Mouse (Mus musculus) neural tube, embryonic 11.5 days (tissue): ENCODE measurements around the gene Dda1. TPM values are rescaled to one million over a fixed set of nuclear protein-coding genes. Genes with fewer than 3 reads are reported as not detected.

Experiments used
- ATAC-seq: fragments of 200-750 bp; cut with Nextera tagmentation; 2 replicates; pipeline ENCODE4 v1.8.0; 2017; ENCODE audit warnings: moderate number of reproducible peaks, mild to moderate bottlenecking, moderate TSS enrichment, moderate library complexity; ENCODE audit not compliant: insufficient read depth, low FRiP score, low TSS enrichment
- DNase-seq: peaks from one replicate; pipeline ENCODE4 v3.0.0-alpha.2; 2015; ENCODE audit warnings: low spot score
- H3K27ac ChIP-seq: fragments of 300-500 bp; sonication (generic); 2 replicates; pipeline ENCODE4 v1.5.1; 2014; ENCODE audit warnings: low read depth, mild to moderate bottlenecking, low read length
- H3K27me3 ChIP-seq: fragments of 300-500 bp; sonication (generic); 2 replicates; pipeline ENCODE4 v1.6.1; 2014; ENCODE audit warnings: mild to moderate bottlenecking, low read length, mixed read lengths; ENCODE audit not compliant: control insufficient read depth, insufficient read depth
- H3K36me3 ChIP-seq: fragments of 300-500 bp; sonication (generic); 2 replicates; pipeline ENCODE4 v1.6.1; 2014; ENCODE audit warnings: mild to moderate bottlenecking, low read length, moderate library complexity, mixed read lengths; ENCODE audit not compliant: control insufficient read depth, insufficient read depth
- H3K4me1 ChIP-seq: fragments of 300-500 bp; sonication (generic); 2 replicates; pipeline ENCODE4 v1.6.1; 2014; ENCODE audit warnings: low read length, mixed read lengths; ENCODE audit not compliant: control insufficient read depth, insufficient read depth
- H3K4me2 ChIP-seq: fragments of 300-500 bp; sonication (generic); 2 replicates; pipeline ENCODE4 v1.6.1; 2014; ENCODE audit warnings: low read depth, mild to moderate bottlenecking, moderate library complexity
- H3K4me3 ChIP-seq: fragments of 300-500 bp; sonication (generic); 2 replicates; pipeline ENCODE4 v1.5.1; 2014; ENCODE audit warnings: low read depth, low read length
- H3K9ac ChIP-seq: fragments of 300-500 bp; sonication (generic); 2 replicates; pipeline ENCODE4 v1.6.1; 2014; ENCODE audit warnings: mild to moderate bottlenecking, low read length
- H3K9me3 ChIP-seq: fragments of 300-500 bp; sonication (generic); 2 replicates; pipeline ENCODE4 v1.6.1; 2016; ENCODE audit warnings: low read length; ENCODE audit not compliant: control insufficient read depth
- WGBS: fragments of 180-500 bp; shearing (Covaris S2); extraction: QIAGEN DNeasy Blood & Tissue Kit; methylation state at CpG from one replicate; pipeline ENCODE4 v1.1.7; 2014; 5-methylcytosine and 5-hydroxymethylcytosine counted together
- polyA plus RNA-seq: library from polyadenylated mRNA; unstranded; fragments of >200 nt; fragmentation: Nextera tagmentation; extraction: Ambion mirVana; gene quantifications from 2 replicates; pipeline ENCODE4 v1.2.1, GENCODE M21; 2014

Dda1 gene
- polyA plus RNA-seq, 1 experiment from 2014 or later = 170 TPM

GRCm38 (mm10) chr8:71495811-71496210, 26.8 kb downstream of the Dda1 start:
- no peak overlapping the region for H3K4me3 ChIP-seq
- no peak overlapping the region for H3K27ac ChIP-seq
- no peaks in the 10 kb centered on the region for H3K27me3 ChIP-seq
- no peaks in the 10 kb centered on the region for H3K9me3 ChIP-seq
- WGBS = 92% methylated on average over 5 of the region's 5 CpGs
- ATAC-seq (no peak), DNase-seq (no peak)
- H3K4me2 ChIP-seq = no peak overlapping the region
- no peak overlapping the region for H3K9ac ChIP-seq
- H3K36me3 ChIP-seq = peaks cover 8% of the 10 kb centered on the region
- peaks cover 9% of the 10 kb centered on the region for H3K4me1 ChIP-seq

DNA sequence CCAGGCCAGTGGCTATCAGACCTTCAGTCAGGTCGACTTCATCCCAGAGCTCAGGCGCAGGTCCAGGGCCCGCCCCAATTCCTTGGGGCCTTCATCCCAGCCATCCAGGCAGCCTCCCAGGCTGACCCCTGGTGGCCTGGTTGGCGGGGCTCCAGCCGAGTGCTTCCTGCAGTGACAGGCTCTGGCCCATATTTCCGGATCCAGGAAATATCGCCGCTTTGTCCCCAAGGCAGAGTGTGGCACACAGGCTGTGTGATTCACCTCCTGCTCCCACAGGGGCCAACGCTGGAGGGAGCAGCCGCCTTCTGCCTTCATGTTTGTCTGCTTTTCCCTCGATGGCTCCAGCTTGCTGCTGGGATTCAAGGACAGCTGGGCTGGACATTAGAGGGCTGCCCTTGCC, 27.5 kb downstream of the Dda1 start:
- H3K4me3 ChIP-seq = no peak overlapping the region
- WGBS = 53% methylated on average over 11 of the region's 11 CpGs
- ATAC-seq (no peak), DNase-seq (no peak)
- no peak overlapping the region for H3K4me2 ChIP-seq
- no peak overlapping the region for H3K27ac ChIP-seq
- no peaks in the 10 kb centered on the region for H3K9me3 ChIP-seq
- peaks cover 8% of the 10 kb centered on the region for H3K36me3 ChIP-seq
- no peak overlapping the region for H3K9ac ChIP-seq
- H3K27me3 ChIP-seq = no peaks in the 10 kb centered on the region
- peaks cover 9% of the 10 kb centered on the region for H3K4me1 ChIP-seq

GRCm38 (mm10) chr8:71497077-71497645, 28.2 kb downstream of the Dda1 start:
- 92% methylated on average over 1 of the region's 1 CpGs for WGBS
- H3K4me2 ChIP-seq = no peak overlapping the region
- ATAC-seq (no peak), DNase-seq (no peak)
- H3K4me3 ChIP-seq = no peak overlapping the region
- no peaks in the 10 kb centered on the region for H3K9me3 ChIP-seq
- H3K9ac ChIP-seq = no peak overlapping the region
- no peak overlapping the region for H3K27ac ChIP-seq
- no peaks in the 10 kb centered on the region for H3K27me3 ChIP-seq
- H3K36me3 ChIP-seq = peaks cover 3% of the 10 kb centered on the region
- H3K4me1 ChIP-seq = peaks cover 9% of the 10 kb centered on the region

- peaks cover 9% of the 10 kb centered on the region for H3K4me1 ChIP-seq
- peaks cover 2% of the 10 kb centered on the region; the same call in 1 of the 2 replicates for H3K36me3 ChIP-seq
- H3K9me3 ChIP-seq = no peaks in the 10 kb centered on the region
- ATAC-seq (no peak), DNase-seq (no peak)
- no peak overlapping the region for H3K4me3 ChIP-seq
- no peak overlapping the region for H3K4me2 ChIP-seq
- no peaks in the 10 kb centered on the region for H3K27me3 ChIP-seq
- 29% methylated on average over 11 of the region's 15 CpGs for WGBS
- peak overlapping the region; percentile 5; the same call in 1 of the 2 replicates for H3K9ac ChIP-seq
- peak overlapping the region; percentile 31; the same call in 1 of the 2 replicates for H3K27ac ChIP-seq
Observed at GRCm38 (mm10) chr8:71497881-71498501, 29.0 kb downstream of the Dda1 start.

DNA sequence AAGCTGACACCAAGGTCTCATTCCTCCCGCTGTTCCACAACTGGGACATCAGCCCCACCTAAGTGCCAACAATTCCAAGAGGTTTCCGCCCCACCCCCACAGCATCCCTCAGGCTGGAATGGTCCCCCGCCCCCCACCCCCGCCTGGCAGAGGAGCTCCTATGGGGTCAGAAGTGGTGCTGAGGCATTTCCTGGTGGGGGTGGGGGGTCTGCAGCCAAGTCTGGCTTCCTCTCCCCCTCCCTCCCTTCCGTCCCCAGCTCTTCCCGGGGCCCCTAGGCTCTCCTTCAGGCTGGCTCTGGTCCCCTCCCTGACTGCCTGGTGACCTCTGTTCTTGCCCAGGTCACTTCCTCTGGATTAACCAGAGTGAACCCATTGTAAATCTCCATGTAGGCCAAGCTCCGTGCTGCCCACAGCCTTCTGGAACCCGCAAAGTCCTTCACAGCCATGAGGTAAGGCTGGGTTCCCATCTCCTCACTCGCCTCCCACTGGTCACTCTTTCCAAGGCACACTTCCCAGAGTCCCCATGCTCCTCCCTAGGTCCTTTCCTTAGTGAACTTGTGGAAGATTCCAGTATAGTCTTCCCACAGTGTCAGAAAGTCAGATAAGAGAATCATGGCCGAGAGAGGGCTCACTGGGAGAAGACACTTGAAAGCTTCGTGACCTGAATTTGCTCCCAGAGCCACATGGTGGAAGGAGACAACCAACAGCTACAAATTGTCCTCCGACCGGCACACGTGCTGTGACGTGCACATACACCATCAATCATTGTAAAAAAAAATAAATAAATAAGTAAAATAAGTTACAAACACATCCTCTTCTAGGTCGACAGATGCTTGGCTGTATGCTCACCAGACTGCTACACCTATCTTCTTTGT, 30.1 kb downstream of the Dda1 start:
- no peaks in the 10 kb centered on the region for H3K27me3 ChIP-seq
- ATAC-seq (no peak), DNase-seq (no peak)
- H3K4me3 ChIP-seq = no peak overlapping the region
- 33% methylated on average over 16 of the region's 16 CpGs for WGBS
- no peak overlapping the region for H3K9ac ChIP-seq
- no peak overlapping the region for H3K27ac ChIP-seq
- peaks cover 9% of the 10 kb centered on the region for H3K4me1 ChIP-seq
- no peak overlapping the region for H3K4me2 ChIP-seq
- no peaks in the 10 kb centered on the region for H3K36me3 ChIP-seq
- H3K9me3 ChIP-seq = no peaks in the 10 kb centered on the region

GRCm38 (mm10) chr8:71504349-71504748, 35.4 kb downstream of the Dda1 start:
- DNase-seq (no peak), ATAC-seq (no peak)
- no peaks in the 10 kb centered on the region for H3K36me3 ChIP-seq
- no peak overlapping the region for H3K4me3 ChIP-seq
- no peak overlapping the region for H3K9ac ChIP-seq
- H3K4me1 ChIP-seq = no peaks in the 10 kb centered on the region
- H3K4me2 ChIP-seq = no peak overlapping the region
- no peak overlapping the region for H3K27ac ChIP-seq
- 92% methylated on average over 4 of the region's 4 CpGs for WGBS
- peaks cover 31% of the 10 kb centered on the region for H3K27me3 ChIP-seq
- no peaks in the 10 kb centered on the region for H3K9me3 ChIP-seq

- Histone ChIP-seq H3K4me2 (no peak overlapping the region), H3K4me1 (no peaks in the 10 kb centered on the region), H3K9me3 (no peaks in the 10 kb centered on the region), H3K27me3 (peaks cover 31% of the 10 kb centered on the region), H3K4me3 (no peak overlapping the region), H3K27ac (no peak overlapping the region), H3K36me3 (no peaks in the 10 kb centered on the region), H3K9ac (no peak overlapping the region)
- no peak for DNase-seq
- no peak for ATAC-seq
- 95% methylated on average over 4 of the region's 4 CpGs for WGBS
Observed at GRCm38 (mm10) chr8:71505326-71505725, 36.3 kb downstream of the Dda1 start.

DNA sequence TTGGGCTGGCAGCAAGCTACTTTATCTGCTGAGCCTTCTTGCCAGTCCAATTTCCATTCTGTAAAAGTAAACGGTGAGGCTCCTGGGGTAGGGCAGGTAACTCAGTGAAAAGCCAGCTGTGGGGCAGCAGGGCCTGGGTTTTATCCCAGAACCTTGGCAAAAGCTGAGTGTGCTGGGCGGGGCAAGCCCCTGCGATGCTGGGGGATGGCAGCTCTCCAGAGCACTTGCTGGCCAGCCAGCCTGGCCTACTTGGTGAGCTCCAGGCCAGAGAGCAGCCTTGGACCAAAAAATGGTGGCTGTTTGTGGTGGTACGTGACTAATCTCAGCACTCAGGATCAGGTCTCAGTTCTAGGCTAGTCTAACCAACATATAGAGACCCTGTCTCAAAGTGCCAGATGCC, 37.0 kb downstream of the Dda1 start:
- 86% methylated on average over 4 of the region's 4 CpGs for WGBS
- H3K27ac ChIP-seq = no peak overlapping the region
- H3K4me3 ChIP-seq = no peak overlapping the region
- H3K9me3 ChIP-seq = no peaks in the 10 kb centered on the region
- H3K36me3 ChIP-seq = no peaks in the 10 kb centered on the region
- H3K27me3 ChIP-seq = peaks cover 31% of the 10 kb centered on the region
- no peaks in the 10 kb centered on the region for H3K4me1 ChIP-seq
- H3K9ac ChIP-seq = no peak overlapping the region
- no peak overlapping the region for H3K4me2 ChIP-seq
- DNase-seq (no peak), ATAC-seq (no peak)
